In genomic region chr10:26810810-26811209, GRCm38 (mm10) we compare ENCODE assay signal across 18 mouse cellular contexts.
"Had no signal": no experiment of that assay in that cellular context is flagged by ENCODE, and none has a peak within 500 bp of the region (broad histone marks: within the 10 kb centered on the region; RNA-seq: fewer than 3 reads in every experiment).

No protein-coding gene starts in this region.

- H3K27ac ChIP-seq: left cerebral cortex, adult 2 months; liver, embryonic 13.5 days; macrophage; midbrain, embryonic 12.5 days; midbrain, embryonic 15.5 days; neural tube, embryonic 12.5 days; neural tube, embryonic 15.5 days; stomach, embryonic 15.5 days had no signal

- H3K4me2 ChIP-seq: liver, embryonic 13.5 days; midbrain, embryonic 12.5 days; midbrain, embryonic 15.5 days; neural tube, embryonic 12.5 days; neural tube, embryonic 15.5 days; stomach, embryonic 15.5 days had no signal

- H3K27me3 ChIP-seq: liver, embryonic 13.5 days; midbrain, embryonic 12.5 days; midbrain, embryonic 15.5 days; neural tube, embryonic 12.5 days; neural tube, embryonic 15.5 days; stomach, embryonic 15.5 days had no signal

- ATAC-seq: midbrain, embryonic 15.5 days had no signal

- H3K4me1 ChIP-seq: liver, embryonic 13.5 days; midbrain, embryonic 12.5 days; midbrain, embryonic 15.5 days; neural tube, embryonic 12.5 days; neural tube, embryonic 15.5 days; stomach, embryonic 15.5 days had no signal

- H3K36me3 ChIP-seq: liver, embryonic 13.5 days; midbrain, embryonic 12.5 days; midbrain, embryonic 15.5 days; neural tube, embryonic 12.5 days; neural tube, embryonic 15.5 days; stomach, embryonic 15.5 days had no signal

- DNase-seq: kidney, adult 18-20 months; kidney, adult 9 months; kidney, postnatal 25 days; layer of hippocampus, postnatal 36 days; liver, embryonic 13.5 days; right cerebral cortex, adult 18-20 months; right cerebral cortex, postnatal 25 days; spleen, adult 18-20 months; thymus, adult 2 months; thymus, postnatal 14 days; thymus, postnatal 4 days had no signal

- H3K4me3 ChIP-seq: left cerebral cortex, adult 2 months; liver, embryonic 13.5 days; midbrain, embryonic 12.5 days; midbrain, embryonic 15.5 days; neural tube, embryonic 12.5 days; neural tube, embryonic 15.5 days; stomach, embryonic 15.5 days had no signal

- H3K9me3 ChIP-seq: liver, embryonic 13.5 days; midbrain, embryonic 12.5 days; midbrain, embryonic 15.5 days; neural tube, embryonic 12.5 days; neural tube, embryonic 15.5 days; stomach, embryonic 15.5 days had no signal

- H3K9ac ChIP-seq: liver, embryonic 13.5 days; midbrain, embryonic 12.5 days; midbrain, embryonic 15.5 days; neural tube, embryonic 12.5 days; neural tube, embryonic 15.5 days; stomach, embryonic 15.5 days had no signal
